Mouse (Mus musculus): ENCODE measurements around the gene Lclat1.
"Not testable (repeated sequence)": the region's sequence is repeated elsewhere in the genome, so short reads cannot be mapped to it uniquely, and the experiment has no call there.

Gene Lclat1

GRCm38 (mm10) chr17:73136562-73137484, 29.0 kb downstream of the Lclat1 start:
- no peak for DNase-seq (ENCODE audit: low read depth, low spot score)

GRCm38 (mm10) chr17:73138217-73138616, 30.4 kb downstream of the Lclat1 start:
- DNase-seq (ENCODE audit: low read depth, low spot score): no peak

GRCm38 (mm10) chr17:73142029-73142428, 34.2 kb downstream of the Lclat1 start:
- DNase-seq (ENCODE audit: low read depth, low spot score): no peak

- no peak for DNase-seq (ENCODE audit: low read depth, low spot score)
Observed at GRCm38 (mm10) chr17:73142445-73142844, 34.7 kb downstream of the Lclat1 start.

- DNase-seq (ENCODE audit: low read depth, low spot score): no peak
Observed at GRCm38 (mm10) chr17:73145426-73145825, 37.6 kb downstream of the Lclat1 start.

GRCm38 (mm10) chr17:73148607-73149006, 40.8 kb downstream of the Lclat1 start:
- no peak for DNase-seq (ENCODE audit: low read depth, low spot score)

- DNase-seq (ENCODE audit: low read depth, low spot score): not testable (repeated sequence)
Observed at GRCm38 (mm10) chr17:73152790-73153525, 45.2 kb downstream of the Lclat1 start.

GRCm38 (mm10) chr17:73153672-73154071, 45.9 kb downstream of the Lclat1 start:
- no peak for DNase-seq (ENCODE audit: low read depth, low spot score)

GRCm38 (mm10) chr17:73156606-73157005, 48.8 kb downstream of the Lclat1 start:
- DNase-seq (ENCODE audit: low read depth, low spot score): peak; percentile 65

- DNase-seq (ENCODE audit: low read depth, low spot score): no peak
Observed at GRCm38 (mm10) chr17:73161795-73162194, 54.0 kb downstream of the Lclat1 start.

- peak; percentile 11 for DNase-seq (ENCODE audit: low read depth, low spot score)
Observed at GRCm38 (mm10) chr17:73162445-73163208, 54.8 kb downstream of the Lclat1 start.

GRCm38 (mm10) chr17:73163597-73163996, 55.8 kb downstream of the Lclat1 start:
- no peak for DNase-seq (ENCODE audit: low read depth, low spot score)

- DNase-seq (ENCODE audit: low read depth, low spot score): no peak
Observed at GRCm38 (mm10) chr17:73164121-73164520, 56.3 kb downstream of the Lclat1 start.

GRCm38 (mm10) chr17:73169461-73169860, 61.7 kb downstream of the Lclat1 start:
- DNase-seq (ENCODE audit: low read depth, low spot score): no peak

- DNase-seq (ENCODE audit: low read depth, low spot score): no peak
Observed at GRCm38 (mm10) chr17:73170141-73170540, 62.4 kb downstream of the Lclat1 start.

GRCm38 (mm10) chr17:73174083-73174562, 66.3 kb downstream of the Lclat1 start:
- peak; percentile 62 for DNase-seq (ENCODE audit: low read depth, low spot score)

- no peak for DNase-seq (ENCODE audit: low read depth, low spot score)
Observed at GRCm38 (mm10) chr17:73175720-73176119, 67.9 kb downstream of the Lclat1 start.

GRCm38 (mm10) chr17:73177079-73177478, 69.3 kb downstream of the Lclat1 start:
- DNase-seq (ENCODE audit: low read depth, low spot score): no peak

GRCm38 (mm10) chr17:73186929-73187328, 79.1 kb downstream of the Lclat1 start:
- no peak for DNase-seq (ENCODE audit: low read depth, low spot score)

GRCm38 (mm10) chr17:73194146-73194545, 86.4 kb downstream of the Lclat1 start:
- DNase-seq (ENCODE audit: low read depth, low spot score): no peak

- DNase-seq (ENCODE audit: low read depth, low spot score): no peak
Observed at GRCm38 (mm10) chr17:73194575-73194974, 86.8 kb downstream of the Lclat1 start.
